Mouse (Mus musculus): ENCODE measurements around the gene Abhd12.

Abhd12 gene

DNA sequence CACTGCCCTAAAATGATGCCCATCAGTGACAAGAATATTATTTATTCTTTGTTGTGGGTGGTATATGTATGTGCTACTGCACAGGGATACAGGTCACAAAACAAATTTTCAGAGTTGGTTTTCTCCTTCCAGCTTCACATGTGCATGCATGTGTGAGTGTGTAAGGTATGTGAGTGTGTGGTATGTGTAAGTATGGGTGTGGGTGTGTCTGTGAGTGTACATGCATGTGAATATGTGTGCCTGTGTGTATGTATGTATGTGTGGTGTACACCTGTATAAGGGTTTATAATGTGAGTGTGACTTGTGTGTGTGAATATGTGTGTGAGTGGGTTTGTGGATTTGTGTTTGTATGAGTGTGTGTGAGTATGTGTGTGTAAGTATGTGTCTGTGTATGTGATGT is 49.4 kb downstream of the Abhd12 start:
- DNase-seq (ENCODE audit: low read depth, low spot score) = no peak

- DNase-seq (ENCODE audit: low read depth, low spot score) = no peak
These were observed 53.3 kb downstream of the Abhd12 start for GRCm38 (mm10) chr2:150851251-150851650.

DNA sequence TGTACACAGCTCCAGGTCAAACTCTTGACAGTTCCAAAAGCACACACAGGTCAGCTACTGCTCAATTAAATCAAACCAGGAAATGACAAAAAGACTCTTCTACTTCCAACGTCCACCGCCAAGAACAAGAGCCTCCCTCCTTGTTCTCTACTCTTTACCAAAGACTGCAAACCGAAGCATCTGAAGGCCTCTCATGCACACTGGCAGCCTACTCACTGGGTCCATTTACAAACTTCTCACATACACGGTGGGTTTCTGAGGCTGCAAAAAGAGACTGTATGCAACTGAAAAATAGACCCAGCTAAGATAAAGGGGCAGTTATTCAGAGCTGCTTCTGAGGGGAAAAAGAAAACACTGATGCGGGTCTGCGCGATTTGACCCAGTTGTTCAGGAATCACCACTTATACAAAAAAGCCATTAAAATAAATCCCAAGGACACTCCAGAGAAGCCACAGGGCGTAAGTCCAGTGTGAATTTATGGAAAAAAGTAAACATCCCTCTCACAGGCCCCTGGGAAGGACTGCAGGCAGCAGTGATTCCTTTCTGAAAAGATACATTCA is 57.0 kb downstream of the Abhd12 start:
- no peak for DNase-seq (ENCODE audit: low read depth, low spot score)

GRCm38 (mm10) chr2:150844798-150845197 is 59.7 kb downstream of the Abhd12 start:
- DNase-seq (ENCODE audit: low read depth, low spot score) = no peak

DNA sequence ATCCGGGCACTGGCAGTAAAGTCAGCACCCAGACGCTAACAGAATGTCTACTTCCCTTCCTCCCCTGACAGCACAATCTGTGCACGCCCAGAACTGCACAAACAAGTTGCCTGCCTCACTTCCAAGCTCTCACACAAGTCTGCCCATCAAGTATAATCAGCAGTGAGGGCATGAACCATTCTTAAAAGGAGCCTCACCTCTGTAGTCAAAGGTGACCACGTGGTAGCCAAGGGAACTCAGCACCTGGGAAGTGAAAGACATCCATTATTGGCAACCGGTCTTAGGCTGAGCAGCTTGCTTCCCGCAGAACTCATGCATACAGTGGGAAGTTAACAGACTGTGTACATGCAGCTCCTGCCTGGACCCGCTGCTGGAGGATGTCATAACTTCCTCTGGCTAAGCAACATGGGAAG is 62.5 kb downstream of the Abhd12 start:
- no peak for DNase-seq (ENCODE audit: low read depth, low spot score)

GRCm38 (mm10) chr2:150841109-150841508 is 63.4 kb downstream of the Abhd12 start:
- DNase-seq (ENCODE audit: low read depth, low spot score) = no peak

DNA sequence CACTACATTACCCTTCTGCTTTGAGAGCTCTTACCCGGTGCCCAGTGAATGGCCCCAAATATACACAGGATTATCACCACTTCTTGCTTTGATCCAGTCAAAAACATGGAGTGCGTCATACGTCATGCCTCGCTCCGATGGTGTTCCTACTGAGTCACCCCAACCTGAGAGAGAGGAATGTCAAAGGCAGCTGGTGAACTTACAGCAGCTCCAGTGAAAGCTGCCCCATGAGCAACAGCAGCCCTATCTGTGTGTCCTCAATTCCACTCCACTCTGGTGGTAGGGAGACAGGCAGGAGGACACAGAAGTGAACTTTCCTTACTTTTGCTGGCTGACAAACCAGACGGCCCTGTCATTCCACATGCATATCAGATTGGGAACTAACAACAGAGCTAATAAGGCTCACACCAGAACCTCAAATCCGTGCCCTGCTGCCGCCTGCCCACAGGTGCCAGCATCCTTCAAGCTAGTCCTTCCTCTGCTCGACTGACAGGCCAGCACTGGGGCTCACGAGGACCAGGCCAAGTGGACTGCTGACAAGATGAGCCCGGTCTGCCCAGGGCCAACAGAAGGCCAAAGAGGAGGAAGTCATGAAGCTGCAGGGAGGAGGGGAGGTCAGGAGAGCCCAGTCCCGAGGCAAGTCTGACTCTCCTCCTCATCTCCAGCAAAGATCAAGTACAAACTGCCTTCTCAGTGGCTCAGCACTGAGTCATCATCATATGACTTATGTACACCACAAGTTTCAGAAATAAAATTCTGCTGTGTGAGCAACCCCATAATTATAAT is 64.7 kb downstream of the Abhd12 start:
- DNase-seq (ENCODE audit: low read depth, low spot score) = peak; percentile 95

DNA sequence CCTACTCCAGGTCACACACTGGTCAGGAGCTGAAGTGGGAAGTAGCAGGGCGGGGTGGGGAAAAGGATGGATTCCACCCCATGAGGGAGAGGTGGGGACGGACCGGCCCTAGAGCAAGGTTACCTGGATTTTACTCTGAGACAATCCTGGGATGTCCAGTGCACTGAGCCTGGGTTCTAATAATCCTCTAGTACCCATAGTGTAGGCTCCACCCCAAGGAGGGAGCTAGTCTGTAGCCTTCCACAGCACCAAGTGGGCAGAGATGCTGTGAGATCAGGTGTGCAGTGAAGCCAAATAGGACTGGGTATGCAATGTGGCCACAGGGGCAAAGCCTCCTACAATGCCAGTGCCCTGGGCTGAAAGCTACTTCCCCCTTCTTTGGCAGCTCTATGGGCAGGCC is 66.8 kb downstream of the Abhd12 start:
- no peak for DNase-seq (ENCODE audit: low read depth, low spot score)

- DNase-seq (ENCODE audit: low read depth, low spot score) = no peak
These were observed 67.6 kb downstream of the Abhd12 start for GRCm38 (mm10) chr2:150836906-150837305.

DNA sequence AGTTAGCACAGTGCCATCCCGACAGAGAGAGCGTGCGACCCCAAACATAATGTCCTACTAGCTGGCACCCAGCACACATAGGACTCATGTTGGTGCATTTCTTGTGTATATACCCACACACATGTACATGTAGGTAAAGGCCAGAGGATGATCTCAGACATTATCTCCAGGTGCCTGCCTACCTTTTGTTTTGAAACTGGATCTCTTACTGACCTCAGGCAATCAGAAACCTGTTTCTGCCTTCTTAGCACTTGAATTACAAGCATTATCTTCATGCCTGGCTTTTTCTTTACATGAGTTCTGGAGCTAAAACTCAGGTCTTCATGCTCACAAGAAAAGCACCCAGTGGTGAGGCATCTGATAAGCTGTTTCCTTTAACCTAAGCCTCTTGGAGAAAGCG is 68.6 kb downstream of the Abhd12 start:
- DNase-seq (ENCODE audit: low read depth, low spot score) = no peak

- no peak for DNase-seq (ENCODE audit: low read depth, low spot score)
These were observed 69.9 kb downstream of the Abhd12 start for GRCm38 (mm10) chr2:150834616-150835015.

DNA sequence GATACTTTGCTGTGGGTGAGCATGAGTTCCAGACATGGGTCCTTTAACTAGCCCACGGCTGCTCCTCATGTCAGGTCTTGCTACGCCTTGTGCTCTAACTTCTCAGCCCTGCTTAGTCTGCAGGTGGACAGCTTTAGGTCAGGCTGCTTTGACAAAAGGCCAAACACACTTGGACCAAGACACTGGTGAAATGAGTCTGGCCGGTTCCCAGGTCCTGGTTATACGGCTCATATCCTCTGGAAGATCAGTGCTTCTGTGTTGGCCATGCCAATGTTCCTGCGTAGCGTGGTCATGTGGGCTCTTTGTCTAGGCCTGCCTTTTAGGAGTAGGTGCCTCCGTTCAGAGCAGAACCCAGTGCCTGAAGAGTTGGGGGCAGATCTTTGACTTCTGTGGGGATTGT is 72.5 kb downstream of the Abhd12 start:
- no peak for DNase-seq (ENCODE audit: low read depth, low spot score)

- DNase-seq (ENCODE audit: low read depth, low spot score) = no peak
These were observed 73.6 kb downstream of the Abhd12 start for GRCm38 (mm10) chr2:150830911-150831441.

DNA sequence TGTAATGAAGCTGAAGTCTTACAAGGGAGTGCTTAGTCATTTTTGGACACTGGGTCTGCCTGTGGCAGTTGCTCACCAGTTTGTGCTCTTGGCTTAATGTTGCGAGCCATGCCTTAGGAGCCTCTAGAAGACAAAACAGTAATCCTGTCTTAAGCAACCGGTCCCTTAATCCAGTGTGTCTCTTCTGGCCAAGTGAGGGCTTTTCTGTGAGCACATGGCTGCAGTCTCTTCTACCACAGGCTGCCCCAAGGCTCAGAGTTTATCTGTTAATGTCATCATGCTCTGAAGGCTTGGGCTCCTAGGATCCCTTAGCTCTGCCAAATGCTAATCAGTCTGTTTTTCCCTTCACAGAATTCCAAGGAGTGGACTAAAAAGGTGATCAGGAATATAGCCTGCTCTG is 74.5 kb downstream of the Abhd12 start:
- DNase-seq (ENCODE audit: low read depth, low spot score) = no peak

- no peak for DNase-seq (ENCODE audit: low read depth, low spot score)
These were observed 75.9 kb downstream of the Abhd12 start for GRCm38 (mm10) chr2:150828654-150829053.

DNA sequence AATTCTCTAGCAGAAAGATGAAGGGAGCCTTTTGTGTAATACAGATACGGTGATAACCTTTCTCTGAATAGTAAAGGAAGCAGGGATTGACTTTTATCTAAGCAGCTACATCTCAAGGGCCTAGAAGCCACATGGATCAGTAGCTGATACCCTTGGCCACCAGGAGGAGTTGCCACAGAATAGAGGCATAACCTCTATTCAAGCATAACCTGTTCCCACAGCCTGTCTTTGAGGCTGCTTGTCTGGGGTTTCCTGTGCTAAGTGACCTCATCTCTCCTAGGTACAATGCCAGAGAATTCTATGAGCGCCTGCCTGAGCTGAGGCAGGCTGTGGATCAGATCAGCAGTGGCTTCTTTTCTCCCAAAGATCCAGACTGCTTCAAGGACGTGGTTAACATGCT is 76.4 kb downstream of the Abhd12 start:
- DNase-seq (ENCODE audit: low read depth, low spot score) = peak; percentile 59

DNA sequence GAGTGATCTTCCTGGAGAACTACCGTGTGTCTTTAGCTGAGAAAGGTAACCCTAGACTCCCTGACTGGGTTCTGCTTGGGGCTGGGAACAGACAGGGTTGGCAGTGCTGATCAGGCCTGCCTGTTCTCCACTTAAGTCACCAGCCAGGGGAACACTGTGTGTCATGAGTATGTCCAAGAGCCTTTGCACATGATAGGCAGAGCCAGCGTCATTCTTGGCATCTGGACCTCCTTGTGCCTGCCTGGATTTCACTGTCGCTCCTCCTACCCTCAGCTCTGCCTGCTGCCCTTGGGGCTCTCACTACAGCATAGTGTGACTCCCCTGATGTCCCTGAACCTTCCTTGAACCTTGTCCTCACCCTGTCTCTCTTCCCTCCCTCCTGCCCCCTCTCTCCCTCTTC is 78.1 kb downstream of the Abhd12 start:
- no peak for DNase-seq (ENCODE audit: low read depth, low spot score)

DNA sequence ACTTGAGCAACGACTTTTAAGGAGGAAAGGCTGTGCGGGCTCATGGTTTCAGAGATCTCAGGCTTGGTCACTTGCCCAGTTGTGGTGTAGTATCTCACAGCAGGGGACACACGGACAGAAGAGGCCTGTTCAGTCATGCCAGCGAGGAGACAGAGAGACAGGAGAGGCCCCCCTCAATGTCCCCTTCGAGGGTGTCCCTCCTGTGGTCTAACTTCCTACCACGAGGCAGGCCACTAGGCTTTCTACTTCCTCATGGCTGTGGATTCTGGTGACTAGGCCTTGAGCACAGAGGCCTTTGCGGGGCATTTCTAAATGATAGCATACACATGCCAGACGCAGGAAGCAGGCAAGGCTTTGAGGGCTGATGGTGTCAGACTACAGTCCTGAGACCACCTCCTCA is 81.6 kb downstream of the Abhd12 start:
- DNase-seq (ENCODE audit: low read depth, low spot score) = peak; percentile 11

- no peak for DNase-seq (ENCODE audit: low read depth, low spot score)
These were observed 83.8 kb downstream of the Abhd12 start for GRCm38 (mm10) chr2:150820720-150821119.

- DNase-seq (ENCODE audit: low read depth, low spot score) = no peak
These were observed 85.8 kb downstream of the Abhd12 start for GRCm38 (mm10) chr2:150818742-150819141.

DNA sequence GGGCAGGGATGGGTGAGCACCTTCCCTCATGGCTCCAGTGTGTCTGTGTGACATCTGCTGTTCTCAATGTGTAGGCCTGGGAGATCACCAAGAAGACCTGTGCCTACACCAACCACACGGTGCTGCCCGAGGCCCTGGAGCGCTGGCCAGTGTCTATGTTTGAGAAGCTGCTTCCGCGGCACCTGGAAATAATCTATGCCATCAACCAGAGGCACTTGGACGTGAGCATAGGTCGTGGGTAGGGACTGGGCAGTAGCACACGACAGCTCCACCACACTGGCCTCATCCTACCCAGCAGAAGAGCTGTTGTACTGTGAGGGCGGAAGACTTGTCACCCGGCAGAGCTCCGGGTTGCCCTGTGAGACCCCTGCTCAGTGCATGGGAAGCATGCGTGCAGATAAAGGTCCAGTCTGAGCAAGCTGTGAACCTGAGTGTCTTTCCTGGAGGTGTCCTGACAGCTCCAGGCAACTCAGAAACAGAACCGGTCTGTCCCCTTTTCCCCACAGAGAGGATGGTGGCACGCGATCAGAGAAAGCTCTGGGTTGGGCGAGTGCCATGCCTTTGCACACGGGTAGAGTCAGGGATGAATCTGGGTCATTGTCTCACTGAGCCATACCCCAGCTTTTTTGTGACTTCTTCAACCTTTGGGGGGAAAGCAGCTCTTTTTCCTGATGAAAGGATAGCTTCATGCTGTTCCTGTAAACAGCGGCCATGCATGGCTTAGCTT is 87.7 kb downstream of the Abhd12 start:
- DNase-seq (ENCODE audit: low read depth, low spot score) = no peak

GRCm38 (mm10) chr2:150812816-150813215 is 91.7 kb downstream of the Abhd12 start:
- no peak for DNase-seq (ENCODE audit: low read depth, low spot score)

DNA sequence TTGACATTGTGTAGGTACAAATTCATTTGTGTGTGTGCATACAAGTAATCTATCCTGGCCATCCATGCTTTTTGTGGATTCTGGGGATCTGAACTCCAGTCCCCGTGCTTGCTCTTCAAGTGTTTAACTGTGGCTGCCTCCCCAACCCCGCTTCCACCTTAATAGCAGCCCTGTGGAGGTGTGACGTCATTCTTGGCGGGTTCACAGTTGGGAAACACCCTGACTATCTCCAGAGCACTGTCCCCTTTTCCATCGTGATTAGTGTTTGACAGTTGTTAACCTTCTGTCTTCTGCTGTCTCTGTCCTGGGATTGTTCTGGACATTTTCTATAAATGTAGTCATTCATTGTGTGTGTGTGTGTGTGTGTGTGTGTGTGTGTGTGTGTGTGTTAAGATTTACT is 93.9 kb downstream of the Abhd12 start:
- no peak for DNase-seq (ENCODE audit: low read depth, low spot score)
